Mouse (Mus musculus) lung, postnatal 10 days (tissue): ENCODE data around the gene Spsb3.

ENCODE experiments used
- DNase-seq: peaks from one replicate; pipeline ENCODE4 v3.0.0; 2021

Gene Spsb3

GRCm38 (mm10) chr17:24874989-24875388 is 11.5 kb upstream of the Spsb3 start:
- no peak for DNase-seq

GRCm38 (mm10) chr17:24877336-24878116 is 8.9 kb upstream of the Spsb3 start:
- no peak for DNase-seq

- peak; percentile 52 for DNase-seq
These were observed 8.4 kb upstream of the Spsb3 start for GRCm38 (mm10) chr17:24878117-24878397.

GRCm38 (mm10) chr17:24878531-24878930 is 7.9 kb upstream of the Spsb3 start:
- DNase-seq: no peak

- DNase-seq: peak; percentile 64
These were observed 4.6 kb upstream of the Spsb3 start for GRCm38 (mm10) chr17:24881738-24882440.

GRCm38 (mm10) chr17:24884391-24884790 is 2.1 kb upstream of the Spsb3 start:
- DNase-seq: no peak

- DNase-seq: no peak
These were observed 898 bp upstream of the Spsb3 start for GRCm38 (mm10) chr17:24885356-24886133.

GRCm38 (mm10) chr17:24886932-24887271 is 459 bp downstream of the Spsb3 start:
- no peak for DNase-seq

- no peak for DNase-seq
These were observed 1.0 kb downstream of the Spsb3 start for GRCm38 (mm10) chr17:24887291-24888080.

- no peak for DNase-seq
These were observed 2.4 kb downstream of the Spsb3 start for GRCm38 (mm10) chr17:24888862-24889261.

- no peak for DNase-seq
These were observed 4.0 kb downstream of the Spsb3 start for GRCm38 (mm10) chr17:24890151-24891092.

- peak; percentile 5 for DNase-seq
These were observed 4.9 kb downstream of the Spsb3 start for GRCm38 (mm10) chr17:24891321-24891720.

- no peak for DNase-seq
These were observed 6.3 kb downstream of the Spsb3 start for GRCm38 (mm10) chr17:24892785-24893184.

GRCm38 (mm10) chr17:24893276-24893675 is 6.8 kb downstream of the Spsb3 start:
- DNase-seq: no peak

- no peak for DNase-seq
These were observed 7.9 kb downstream of the Spsb3 start for GRCm38 (mm10) chr17:24894061-24894994.

- peak; percentile 90 for DNase-seq
These were observed 8.6 kb downstream of the Spsb3 start, which contains the start of the genes Eme2 and Mrps34 for GRCm38 (mm10) chr17:24894995-24895547. Gene Eme2 (minus strand): TSS chr17:24895087. Gene Mrps34 (plus strand): TSS chr17:24895116.

- no peak for DNase-seq
These were observed 9.3 kb downstream of the Spsb3 start for GRCm38 (mm10) chr17:24895571-24896240.

- peak; percentile 81 for DNase-seq
These were observed 10.0 kb downstream of the Spsb3 start, which contains the start of gene Nme3 for GRCm38 (mm10) chr17:24896241-24896992. Gene Nme3 (plus strand): TSS chr17:24896500.

GRCm38 (mm10) chr17:24896993-24897269 is 10.5 kb downstream of the Spsb3 start:
- DNase-seq: no peak
